Comparison of ENCODE assay signal across 24 mouse cellular contexts in the genomic region with DNA sequence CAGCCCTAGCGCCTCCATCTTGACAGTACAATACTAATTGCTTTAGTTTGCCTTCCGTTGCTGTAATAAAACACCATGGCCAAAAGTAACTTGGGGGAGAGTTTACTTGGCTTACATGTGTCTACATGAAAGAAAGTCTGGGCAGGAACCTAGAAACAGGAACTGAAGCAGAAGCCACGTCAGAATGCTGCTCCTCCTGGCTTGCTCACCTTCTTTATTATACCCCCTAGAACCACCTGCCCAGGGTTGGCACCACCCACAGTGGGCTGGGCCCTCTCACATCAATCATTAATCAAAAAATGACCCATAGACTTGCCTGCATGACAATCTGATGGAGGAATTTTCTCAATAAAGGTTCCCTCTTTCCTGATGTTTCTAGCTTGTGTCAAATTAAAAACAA. TPM values are rescaled to one million over a fixed set of nuclear protein-coding genes. Genes with fewer than 3 reads are reported as not detected.
DNase-seq lines count a peak whose midpoint lies in the region; ATAC-seq and TF ChIP-seq lines count a peak whose summit lies in the region.
"Had no signal": no experiment of that assay in that cellular context is flagged by ENCODE, and none has a peak within 500 bp of the region (broad histone marks: within the 10 kb centered on the region; RNA-seq: fewer than 3 reads in every experiment).

No protein-coding gene starts in this region.

- no peak for TF ChIP-seq CTCF in liver, adult 2 months (IDR thresholded peaks at IDR 0.05; ENCODE audit: low read depth, low read length)

- H3K4me3 ChIP-seq in liver, adult 2 months (ENCODE audit: insufficient read depth, low read depth, low read length) = no peak overlapping the region
- H3K4me3 ChIP-seq in liver, embryonic 11.5 days (ENCODE audit: low read depth, low read length) = no peak overlapping the region
- H3K4me3 ChIP-seq in macrophage (ENCODE audit: inconsistent target) = no peak overlapping the region
- H3K4me3 ChIP-seq: embryonic facial prominence, embryonic 13.5 days; forebrain, embryonic 12.5 days; heart, embryonic 13.5 days; hindbrain, embryonic 12.5 days had no signal

- intact Hi-C loops in heart, postnatal 36 days (cut with DNase I) = loop anchor here (5.0 kb wide), 1 partner anchor 1332 kb away; the partner anchor contains the start of gene Nuf2

- peak; percentile 86 for DNase-seq in heart, adult 11 months
- no peak for DNase-seq in heart, postnatal 36 days
- peak; percentile 23 for DNase-seq in liver, adult 2 months (ENCODE audit: extremely low read depth, low read depth, low spot score)
- no peak for DNase-seq in liver, embryonic 11.5 days (ENCODE audit: low spot score)
- no peak for DNase-seq in right cerebral cortex, postnatal 4 days
- DNase-seq in gastrocnemius, postnatal 4 days (ENCODE audit: low spot score in 2 of 2) = no peak
- DNase-seq: adrenal gland, postnatal 14 days; cerebellum, adult 11-12 months; cerebellum, adult 9-10 months; cerebellum, postnatal 25 days; gastrocnemius, postnatal 10 days; heart, postnatal 4 days had no signal

- H3K9me3 ChIP-seq in liver, embryonic 11.5 days (ENCODE audit: control insufficient read depth, low read length) = no peaks in the 10 kb centered on the region
- H3K9me3 ChIP-seq: embryonic facial prominence, embryonic 13.5 days; forebrain, embryonic 12.5 days; G1E; heart, embryonic 13.5 days; hindbrain, embryonic 12.5 days had no signal

- H3K27me3 ChIP-seq in liver, adult 2 months (ENCODE audit: control insufficient read depth, insufficient read depth, low read length) = no peaks in the 10 kb centered on the region
- no peaks in the 10 kb centered on the region for H3K27me3 ChIP-seq in liver, embryonic 11.5 days (replicated peaks; ENCODE audit: control insufficient read depth, insufficient read depth, low read length)
- H3K27me3 ChIP-seq: embryonic facial prominence, embryonic 13.5 days; forebrain, embryonic 12.5 days; heart, embryonic 13.5 days; hindbrain, embryonic 12.5 days; Patski had no signal

- no peak overlapping the region for H3K9ac ChIP-seq in liver, adult 2 months (ENCODE audit: low read depth, low read length)
- no peak overlapping the region for H3K9ac ChIP-seq in liver, embryonic 11.5 days (ENCODE audit: low read depth, low read length)
- H3K9ac ChIP-seq: embryonic facial prominence, embryonic 13.5 days; forebrain, embryonic 12.5 days; heart, embryonic 13.5 days; hindbrain, embryonic 12.5 days had no signal

- WGBS in liver, adult 2 months = 63% methylated on average over 3 of the region's 3 CpGs
- WGBS in liver, embryonic 11.5 days = 63% methylated on average over 3 of the region's 3 CpGs
- 62% methylated on average over 3 of the region's 3 CpGs for WGBS in macrophage (ENCODE audit: missing documents)

- peaks cover 26% of the 10 kb centered on the region; the same call in 1 of the 2 replicates for H3K79me2 ChIP-seq in liver, adult 2 months (ENCODE audit: control insufficient read depth, insufficient read depth, low read length)
- peaks cover 82% of the 10 kb centered on the region for H3K79me2 ChIP-seq in macrophage (ENCODE audit: inconsistent target)

- H3K36me3 ChIP-seq in liver, adult 2 months (ENCODE audit: control insufficient read depth, insufficient read depth, low read length) = no peaks in the 10 kb centered on the region
- 0 out of 2 replicates have a peak, but pooled peaks cover 2% of the 10 kb centered on the region for H3K36me3 ChIP-seq in liver, embryonic 11.5 days (ENCODE audit: control insufficient read depth, insufficient read depth, low read length)
- H3K36me3 ChIP-seq in macrophage (ENCODE audit: inconsistent target) = no peaks in the 10 kb centered on the region
- H3K36me3 ChIP-seq: embryonic facial prominence, embryonic 13.5 days; forebrain, embryonic 12.5 days; heart, embryonic 13.5 days; hindbrain, embryonic 12.5 days had no signal

- H3K27ac ChIP-seq in liver, adult 2 months (replicated peaks; ENCODE audit: insufficient read depth, low read depth, low read length) = no peak overlapping the region
- no peak overlapping the region for H3K27ac ChIP-seq in liver, embryonic 11.5 days (ENCODE audit: low read depth, low read length)
- H3K27ac ChIP-seq in macrophage = peak overlapping the region; percentile 79
- H3K27ac ChIP-seq: embryonic facial prominence, embryonic 13.5 days; forebrain, embryonic 12.5 days; hindbrain, embryonic 12.5 days had no signal

- TF ChIP-seq POLR2A in liver, adult 2 months (IDR thresholded peaks at IDR 0.05; ENCODE audit: extremely low read depth, insufficient read depth, low read length) = no peak

- ATAC-seq in liver, embryonic 11.5 days (replicated peaks; ENCODE audit: low FRiP score) = no peak
- ATAC-seq: activated CD4-positive, CD25-positive, alpha-beta regulatory T cell, adult 4 months; forebrain, embryonic 16.5 days; hindbrain, embryonic 16.5 days; Patski had no signal

- H3K4me2 ChIP-seq in liver, embryonic 11.5 days = no peak overlapping the region
- H3K4me2 ChIP-seq: embryonic facial prominence, embryonic 13.5 days; forebrain, embryonic 12.5 days; hindbrain, embryonic 12.5 days had no signal

- peaks cover 24% of the 10 kb centered on the region for H3K4me1 ChIP-seq in liver, adult 2 months (ENCODE audit: control insufficient read depth, insufficient read depth, low read length)
- peaks cover 43% of the 10 kb centered on the region for H3K4me1 ChIP-seq in liver, embryonic 11.5 days (replicated peaks; ENCODE audit: control insufficient read depth, insufficient read depth, low read length)

RNA-seq across cellular contexts. Expression of gene Atf6, which starts 2.8 kb away (rescaled TPM):
- 10 to 100 TPM; 63.2 to 71.4 TPM for total RNA-seq in heart, postnatal 36 days (2021)
- 30.1 and 38.1 TPM in 2 replicates for total RNA-seq in liver, adult 2 months (2014; rRNA removed)
- 13.0 and 14.3 TPM in 2 replicates for polyA plus RNA-seq in liver, adult 2 months (2012; rRNA removed)
- 11.5 and 12.4 TPM in 2 replicates for polyA plus RNA-seq in liver, embryonic 11.5 days (2014; fragmentation: Nextera tagmentation; extraction: Ambion mirVana)
- total RNA-seq in macrophage (2018; cell fraction: chromatin; rRNA removed) = 100 to 1,000 TPM in 7 of 26 experiments, 10 to 100 TPM in 19; 32.2 to 113 (median 88.3) TPM
- 10 to 100 TPM; 39.2 to 72.1 (median 54.7) TPM for total RNA-seq in macrophage (2018; cell fraction: cytosol; rRNA removed)
- 100 to 1,000 TPM in 6 of 26 experiments, 10 to 100 TPM in 20; 48.1 to 130 (median 83.2) TPM for total RNA-seq in macrophage (2018; cell fraction: nucleus; rRNA removed)
- polyA plus RNA-seq in macrophage (2018) = 41.4 to 56.5 TPM (median 54.4 TPM) in 3 replicates
- 10 to 100 TPM; 16.4 to 17.4 TPM for total RNA-seq in gastrocnemius, postnatal 4 days (2021)

RNA-seq across cellular contexts. Expression of gene Gm26620, which starts 20.1 kb away (rescaled TPM):
- total RNA-seq in heart, postnatal 36 days (2021) = under 1 TPM; 0.33 to 0.39 TPM
- total RNA-seq in liver, adult 2 months (2014; rRNA removed) = 0.67 and 0.74 TPM in 2 replicates
- 0.59 and 1.1 TPM in 2 replicates for polyA plus RNA-seq in liver, adult 2 months (2012; rRNA removed)
- polyA plus RNA-seq in liver, embryonic 11.5 days (2014; fragmentation: Nextera tagmentation; extraction: Ambion mirVana) = 0.62 TPM in 1 of 2 replicates, not detected in the other
- total RNA-seq in macrophage (2018; cell fraction: chromatin; rRNA removed) = 1 to 10 TPM in 9 of 26 experiments, not detected in 17; 1.3 to 2.3 (median 1.5) TPM
- total RNA-seq in macrophage (2018; cell fraction: cytosol; rRNA removed) = 1 to 10 TPM in 2 of 26 experiments, under 1 TPM in 24; 0.21 to 1.2 (median 0.51) TPM
- 1 to 10 TPM in 7 of 26 experiments, under 1 TPM in 7, not detected in 12; 0.59 to 2.0 (median 1.1) TPM for total RNA-seq in macrophage (2018; cell fraction: nucleus; rRNA removed)
- 0.43 to 0.62 TPM (median 0.55 TPM) in 3 replicates for polyA plus RNA-seq in macrophage (2018)
- under 1 TPM; 0.59 to 0.67 TPM for total RNA-seq in gastrocnemius, postnatal 4 days (2021)
- polyA plus RNA-seq: activated CD4-positive, CD25-positive, alpha-beta regulatory T cell, adult 4 months; forebrain, embryonic 12.5 days; hindbrain, embryonic 12.5 days had no signal

RNA-seq across cellular contexts. Expression of gene Dusp12, which starts 20.6 kb away (rescaled TPM):
- total RNA-seq in heart, postnatal 36 days (2021) = 1 to 10 TPM; 8.6 to 9.8 TPM
- total RNA-seq in liver, adult 2 months (2014; rRNA removed) = 30.4 and 36.2 TPM in 2 replicates
- polyA plus RNA-seq in liver, adult 2 months (2012; rRNA removed) = 12.7 and 17.2 TPM in 2 replicates
- polyA plus RNA-seq in liver, embryonic 11.5 days (2014; fragmentation: Nextera tagmentation; extraction: Ambion mirVana) = 34.8 and 36.7 TPM in 2 replicates
- 10 to 100 TPM in 17 of 26 experiments, 1 to 10 TPM in 9; 3.0 to 37.0 (median 17.2) TPM for total RNA-seq in macrophage (2018; cell fraction: chromatin; rRNA removed)
- 10 to 100 TPM in 17 of 26 experiments, 1 to 10 TPM in 9; 6.9 to 18.6 (median 12.3) TPM for total RNA-seq in macrophage (2018; cell fraction: cytosol; rRNA removed)
- 10 to 100 TPM in 12 of 26 experiments, 1 to 10 TPM in 14; 3.2 to 29.1 (median 9.8) TPM for total RNA-seq in macrophage (2018; cell fraction: nucleus; rRNA removed)
- 9.6 to 14.7 TPM (median 12.1 TPM) in 3 replicates for polyA plus RNA-seq in macrophage (2018)
- 10 to 100 TPM; 13.4 to 13.8 TPM for total RNA-seq in gastrocnemius, postnatal 4 days (2021)

RNA-seq across cellular contexts. Expression of gene Fcrlb, which starts 48.0 kb away (rescaled TPM):
- total RNA-seq in heart, postnatal 36 days (2021) = not detected
- 0.18 and 0.20 TPM in 2 replicates for total RNA-seq in liver, adult 2 months (2014; rRNA removed)
- polyA plus RNA-seq in liver, adult 2 months (2012; rRNA removed) = 0.11 TPM in 1 of 2 replicates, not detected in the other
- polyA plus RNA-seq in liver, embryonic 11.5 days (2014; fragmentation: Nextera tagmentation; extraction: Ambion mirVana) = 0.14 TPM in 1 of 2 replicates, not detected in the other
- total RNA-seq in macrophage (2018; cell fraction: chromatin; rRNA removed) = 1 to 10 TPM in 2 of 26 experiments, under 1 TPM in 1, not detected in 23; 0.49 to 6.0 (median 1.0) TPM
- under 1 TPM in 19 of 26 experiments, not detected in 7; 0.11 to 0.67 (median 0.24) TPM for total RNA-seq in macrophage (2018; cell fraction: cytosol; rRNA removed)
- total RNA-seq in macrophage (2018; cell fraction: nucleus; rRNA removed) = 1 to 10 TPM in 5 of 26 experiments, under 1 TPM in 7, not detected in 14; 0.43 to 5.2 (median 0.76) TPM
- 0.47 to 0.68 TPM in 2 of 3 replicates, not detected in the other for polyA plus RNA-seq in macrophage (2018)
- not detected for total RNA-seq in gastrocnemius, postnatal 4 days (2021)
- total RNA-seq: adrenal gland, adult 18-20 months; adrenal gland, postnatal 14 days; G1E; gastrocnemius, postnatal 10 days; heart, postnatal 4 days had no signal
- polyA plus RNA-seq: activated CD4-positive, CD25-positive, alpha-beta regulatory T cell, adult 4 months; embryonic facial prominence, embryonic 13.5 days; forebrain, embryonic 12.5 days; G1E; heart, embryonic 13.5 days; heart, postnatal 0 days; hindbrain, embryonic 12.5 days had no signal

Comparison
In these comparisons a context has a peak if more than half of its experiments do, and no peak if none do; other contexts are left out.
1. DNase-seq: peak in heart, adult 11 months (single experiment) and liver, adult 2 months (single experiment); none in heart, postnatal 36 days (0 of 2), liver, embryonic 11.5 days (single experiment), right cerebral cortex, postnatal 4 days (single experiment) and gastrocnemius, postnatal 4 days (0 of 2).